Mouse (Mus musculus) myocyte (in vitro differentiated cells): Measurements from ENCODE around the gene Zdhhc8. TPM values are rescaled to one million over a fixed set of nuclear protein-coding genes. Genes with fewer than 3 reads are reported as not detected.

Experiments used
- H3K27me3 ChIP-seq: one replicate; pipeline ENCODE4 v1.6.1; 2011; ENCODE audit not compliant: control insufficient read depth, insufficient read depth, insufficient read length
- H3K36me3 ChIP-seq: one replicate; pipeline ENCODE4 v1.6.1; 2011; ENCODE audit not compliant: control insufficient read depth, insufficient read depth
- H3K4me2 ChIP-seq: one replicate; pipeline ENCODE4 v1.6.1; 2011; ENCODE audit warnings: low read depth, control low read depth
- H3K4me3 ChIP-seq: one replicate; pipeline ENCODE4 v1.5.1; 2011; ENCODE audit warnings: mild to moderate bottlenecking, control low read depth, moderate library complexity
- H3K79me2 ChIP-seq: one replicate; pipeline ENCODE4 v1.6.1; 2011; ENCODE audit not compliant: control insufficient read depth, insufficient read depth
- H3ac ChIP-seq: one replicate; pipeline ENCODE4 v1.6.1; 2011; ENCODE audit not compliant: control insufficient read depth, insufficient read length
- CEBPB ChIP-seq: IDR thresholded peaks from 2 replicates; pipeline ENCODE4 v1.6.1; 2011; ENCODE audit warnings: mild to moderate bottlenecking, moderate library complexity; ENCODE audit not compliant: poor library complexity, insufficient read depth, severe bottlenecking
- E2F4 ChIP-seq: IDR thresholded peaks from one replicate; pipeline ENCODE4 v1.6.1; 2011; ENCODE audit warnings: mild to moderate bottlenecking, control low read depth, moderate library complexity; ENCODE audit not compliant: insufficient read depth
- MAX ChIP-seq: IDR thresholded peaks from one replicate; pipeline ENCODE4 v1.6.1; 2011; ENCODE audit warnings: low read depth, mild to moderate bottlenecking, control low read depth
- MYOD1 ChIP-seq, 3 experiments: IDR thresholded peaks; one replicate each; pipeline ENCODE4 v1.6.1; 2011; ENCODE audit warnings: control low read depth in 2 of 3, low read depth in 2 of 3, mild to moderate bottlenecking in 2 of 3, moderate library complexity in 1 of 3; ENCODE audit not compliant: insufficient read length in 2 of 3, control insufficient read depth in 1 of 3
- MYOG ChIP-seq, 3 experiments: IDR thresholded peaks; one replicate each; pipeline ENCODE4 v1.6.1; 2011; ENCODE audit warnings: control low read depth in 2 of 3, low read depth in 2 of 3, mild to moderate bottlenecking in 2 of 3; ENCODE audit not compliant: insufficient read length in 2 of 3, control insufficient read depth in 1 of 3, insufficient read depth in 1 of 3
- POLR2A ChIP-seq: IDR thresholded peaks from one replicate; pipeline ENCODE4 v1.6.1; 2011; ENCODE audit warnings: low read depth, mild to moderate bottlenecking, control low read depth, moderate library complexity; ENCODE audit not compliant: insufficient read length
- POLR2AphosphoS2 ChIP-seq: IDR thresholded peaks from one replicate; pipeline ENCODE4 v1.6.1; 2011; ENCODE audit warnings: low read depth, control low read depth; ENCODE audit not compliant: insufficient read length
- REST ChIP-seq: IDR thresholded peaks from one replicate; pipeline ENCODE4 v1.6.1; 2011; ENCODE audit warnings: mild to moderate bottlenecking, control low read depth, moderate library complexity; ENCODE audit not compliant: insufficient read depth, insufficient read length
- SRF ChIP-seq: IDR thresholded peaks from one replicate; pipeline ENCODE4 v1.6.1; 2011; ENCODE audit warnings: low read depth; ENCODE audit not compliant: control insufficient read depth, insufficient read length
- TCF12 ChIP-seq: IDR thresholded peaks from one replicate; pipeline ENCODE4 v1.6.1; 2011; ENCODE audit warnings: mild to moderate bottlenecking, control low read depth; ENCODE audit not compliant: poor library complexity, insufficient read depth, severe bottlenecking
- TCF3 ChIP-seq: IDR thresholded peaks from one replicate; pipeline ENCODE4 v1.6.1; 2011; ENCODE audit warnings: low read depth, control low read depth; ENCODE audit not compliant: insufficient read length
- USF1 ChIP-seq: IDR thresholded peaks from one replicate; pipeline ENCODE4 v1.6.1; 2011; ENCODE audit warnings: low read depth, mild to moderate bottlenecking, control low read depth, moderate library complexity
- polyA plus RNA-seq: library from polyadenylated mRNA; unstranded; fragments of >200 nt; fragmentation: generic; extraction: Trizol; gene quantifications from one replicate; pipeline ENCODE4 v1.2.1, GENCODE M21; 2012; ENCODE audit warnings: missing spikeins

Gene Zdhhc8
- polyA plus RNA-seq, 1 experiment = 26.1 TPM

DNA sequence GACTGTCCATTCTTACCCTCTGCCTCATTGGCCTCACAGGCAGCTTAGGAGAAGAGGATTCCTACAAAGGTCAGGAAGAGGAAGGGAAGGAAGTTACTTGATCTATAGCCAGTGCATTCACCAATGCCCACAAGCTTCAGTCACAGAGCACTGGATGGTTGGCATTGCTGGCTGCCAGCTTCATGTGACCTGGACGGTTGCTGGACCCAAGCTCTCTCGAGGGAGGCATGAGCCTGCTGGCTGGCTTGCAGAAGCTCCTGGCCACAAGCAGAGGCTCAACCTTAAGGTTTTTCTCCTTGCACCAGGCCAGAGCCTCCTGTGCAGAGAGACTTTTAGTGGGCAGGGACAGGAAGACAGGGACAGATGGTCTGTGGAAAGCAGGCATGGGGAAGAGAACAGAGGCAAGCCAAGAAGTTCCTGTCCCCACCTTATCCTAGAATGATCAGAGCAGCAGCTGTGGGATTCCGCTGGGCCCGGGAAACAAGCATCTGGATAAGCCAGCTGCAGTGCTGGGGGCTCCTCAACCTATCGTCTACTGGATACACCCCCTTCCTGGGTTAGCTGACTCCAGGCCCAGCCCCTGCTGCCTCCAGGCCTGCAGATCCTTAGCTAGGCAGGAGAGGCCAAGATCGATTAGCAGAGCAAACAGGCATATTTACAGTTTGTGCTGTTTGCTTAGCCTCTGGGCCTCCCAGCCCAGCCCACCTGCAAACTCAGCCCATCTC lies 59.0 kb downstream of the Zdhhc8 start:
- no peak for TF ChIP-seq E2F4
- no peak for TF ChIP-seq MAX
- TF ChIP-seq USF1 = no peak
- TF ChIP-seq CEBPB = no peak
- no peak for TF ChIP-seq POLR2A
- TF ChIP-seq TCF3 = no peak
- TF ChIP-seq REST = no peak
- TF ChIP-seq MYOD1 (IDR thresholded peaks at IDR 0.05; ENCODE audit: control insufficient read depth in 1 of 3, insufficient read length in 2 of 3, low read depth in 2 of 3) = no peak
- TF ChIP-seq TCF12 = no peak
- TF ChIP-seq POLR2AphosphoS2 = no peak
- TF ChIP-seq SRF = no peak
- no peak overlapping the region for H3ac ChIP-seq
- no peaks in the 10 kb centered on the region for H3K36me3 ChIP-seq
- no peaks in the 10 kb centered on the region for H3K79me2 ChIP-seq
- H3K27me3 ChIP-seq = peaks cover 38% of the 10 kb centered on the region
- H3K4me3 ChIP-seq = no peak overlapping the region
- no peak overlapping the region for H3K4me2 ChIP-seq

DNA sequence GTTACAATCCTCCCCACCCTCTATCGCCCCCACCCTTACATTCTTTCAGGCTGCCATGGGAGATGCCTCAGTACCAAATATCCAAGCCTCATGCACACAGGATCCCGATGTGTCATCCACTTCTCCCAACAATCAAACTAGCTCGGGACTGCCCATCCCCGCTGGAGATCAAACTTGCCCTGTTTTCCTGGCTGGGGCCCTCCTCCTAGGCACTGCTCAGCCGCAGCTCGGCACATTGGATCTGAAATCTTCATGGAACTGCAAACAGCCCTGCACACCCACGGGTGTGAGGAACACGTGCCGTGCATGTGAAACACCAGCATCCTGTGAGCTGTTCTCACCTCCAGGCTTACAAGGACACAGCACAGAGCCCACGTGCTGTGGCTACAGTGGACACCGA lies 61.1 kb downstream of the Zdhhc8 start:
- H3K27me3 ChIP-seq = peaks cover 30% of the 10 kb centered on the region

DNA sequence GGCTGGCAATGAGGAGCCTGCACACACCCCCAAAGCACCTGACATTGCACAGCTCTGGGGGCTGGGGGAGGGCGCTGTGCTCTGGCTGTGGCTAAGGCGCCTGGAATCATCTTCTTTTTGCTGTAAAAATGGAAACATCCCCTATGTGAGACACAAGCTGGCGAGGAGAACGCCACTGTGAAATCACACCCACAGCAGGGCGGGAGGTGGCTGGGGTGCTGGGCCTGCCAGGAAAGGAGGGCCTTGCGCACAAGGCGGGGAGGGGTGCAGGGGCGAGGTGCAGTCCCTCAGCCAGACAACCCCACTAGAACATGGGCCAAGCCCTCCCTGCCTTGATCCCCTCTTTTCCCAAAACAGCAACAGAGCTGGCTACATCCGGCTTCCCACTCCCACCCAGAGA lies 61.7 kb downstream of the Zdhhc8 start:
- H3ac ChIP-seq = no peak overlapping the region
- H3K79me2 ChIP-seq = no peaks in the 10 kb centered on the region
- TF ChIP-seq POLR2AphosphoS2 (no peak), USF1 (no peak), MAX (no peak), CEBPB (no peak), TCF12 (no peak), MYOG (IDR thresholded peaks at IDR 0.05; ENCODE audit: control insufficient read depth in 1 of 3, insufficient read depth in 1 of 3, insufficient read length in 2 of 3, low read depth in 2 of 3) (no peak), POLR2A (no peak), TCF3 (no peak), SRF (no peak), E2F4 (no peak), REST (no peak), MYOD1 (IDR thresholded peaks at IDR 0.05; ENCODE audit: control insufficient read depth in 1 of 3, insufficient read length in 2 of 3, low read depth in 2 of 3) (no peak)
- H3K36me3 ChIP-seq = no peaks in the 10 kb centered on the region
- H3K27me3 ChIP-seq = peaks cover 28% of the 10 kb centered on the region
- no peak overlapping the region for H3K4me2 ChIP-seq
- no peak overlapping the region for H3K4me3 ChIP-seq

More for the DNA sequence above, 61.1 kb downstream of the Zdhhc8 start:
- Histone ChIP-seq H3ac (no peak overlapping the region), H3K36me3 (no peaks in the 10 kb centered on the region), H3K79me2 (no peaks in the 10 kb centered on the region), H3K4me3 (no peak overlapping the region), H3K4me2 (no peak overlapping the region)
- no peak for TF ChIP-seq POLR2A
- no peak for TF ChIP-seq MAX
- no peak for TF ChIP-seq MYOG (IDR thresholded peaks at IDR 0.05; ENCODE audit: control insufficient read depth in 1 of 3, insufficient read depth in 1 of 3, insufficient read length in 2 of 3, low read depth in 2 of 3)
- no peak for TF ChIP-seq TCF3
- TF ChIP-seq E2F4 = no peak
- no peak for TF ChIP-seq CEBPB
- no peak for TF ChIP-seq POLR2AphosphoS2
- TF ChIP-seq USF1 = no peak

DNA sequence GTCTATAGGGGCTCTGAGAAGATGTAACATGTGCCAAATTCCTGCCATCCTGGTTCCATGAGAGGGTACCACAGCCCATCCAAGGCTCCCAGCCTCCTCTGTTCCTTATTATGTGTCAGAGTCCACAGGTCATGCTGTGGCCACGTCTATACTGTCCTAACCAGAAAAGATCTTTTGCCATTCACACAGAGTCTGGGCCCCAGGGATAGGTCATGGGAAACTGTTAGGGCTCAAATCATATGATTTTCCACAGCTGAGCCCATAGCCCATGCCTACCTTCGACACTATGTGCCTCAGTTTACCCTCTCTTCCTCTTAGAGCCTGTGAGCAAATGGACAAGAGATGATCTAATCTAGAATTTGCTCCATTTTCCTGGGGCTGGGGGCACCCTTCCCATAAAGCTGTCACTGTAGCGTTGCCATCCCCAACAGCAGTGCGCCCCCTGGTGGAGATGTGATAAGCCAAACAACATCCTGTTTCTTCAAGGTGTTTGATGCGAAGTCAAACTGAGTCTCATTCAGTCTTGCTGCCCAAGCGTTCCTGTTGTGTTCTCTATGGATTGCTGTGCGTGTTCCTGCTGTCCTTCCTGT lies 62.6 kb downstream of the Zdhhc8 start:
- no peaks in the 10 kb centered on the region for H3K79me2 ChIP-seq
- no peak overlapping the region for H3ac ChIP-seq
- no peaks in the 10 kb centered on the region for H3K36me3 ChIP-seq
- no peak overlapping the region for H3K4me2 ChIP-seq
- TF ChIP-seq MYOD1 (IDR thresholded peaks at IDR 0.05; ENCODE audit: control insufficient read depth in 1 of 3, insufficient read length in 2 of 3, low read depth in 2 of 3) (no peak), POLR2AphosphoS2 (no peak), E2F4 (no peak), REST (no peak), USF1 (no peak), CEBPB (no peak), TCF12 (no peak), MYOG (IDR thresholded peaks at IDR 0.05; ENCODE audit: control insufficient read depth in 1 of 3, insufficient read depth in 1 of 3, insufficient read length in 2 of 3, low read depth in 2 of 3) (no peak), SRF (no peak), MAX (no peak), TCF3 (no peak), POLR2A (no peak)
- H3K4me3 ChIP-seq = no peak overlapping the region
- H3K27me3 ChIP-seq = peaks cover 20% of the 10 kb centered on the region

Other genes with a start within 250 kb of the Zdhhc8 start
- 67.2 TPM for gene Dgcr6, start 182.3 kb downstream of the Zdhhc8 start, polyA plus RNA-seq
- gene Prodh, start 144.9 kb downstream of the Zdhhc8 start, polyA plus RNA-seq = 3.0 TPM
- 0.26 TPM for gene Rtn4r, start 107.5 kb downstream of the Zdhhc8 start, polyA plus RNA-seq
- gene Ccdc188, start 17.3 kb downstream of the Zdhhc8 start, polyA plus RNA-seq = not detected
- 47.8 TPM for gene Trmt2a, start 13.5 kb upstream of the Zdhhc8 start, polyA plus RNA-seq
- 150 TPM for gene Ranbp1, start 13.6 kb upstream of the Zdhhc8 start, polyA plus RNA-seq
- 0.08 TPM for gene Gm49776, start 23.2 kb upstream of the Zdhhc8 start, polyA plus RNA-seq
- gene Dgcr8, start 54.1 kb upstream of the Zdhhc8 start, polyA plus RNA-seq = 11.9 TPM
- gene Tango2, start 113.0 kb upstream of the Zdhhc8 start, polyA plus RNA-seq = 22.2 TPM
- 7.6 TPM for gene Arvcf, start 113.0 kb upstream of the Zdhhc8 start, polyA plus RNA-seq
- gene Txnrd2, start 191.2 kb upstream of the Zdhhc8 start, polyA plus RNA-seq = 21.3 TPM
- 93.6 TPM for gene Comt, start 191.7 kb upstream of the Zdhhc8 start, polyA plus RNA-seq